In genomic region chr12:100520077-100520793, GRCm38 (mm10) we compare ENCODE assay signal across 8 mouse cellular contexts. TPM values are rescaled to one million over a fixed set of nuclear protein-coding genes. Genes with fewer than 3 reads are reported as not detected.
A peak's percentile ranks its signal among the peaks of the same experiment; 100 is the strongest.
DNase-seq lines count a peak whose midpoint lies in the region; ATAC-seq and TF ChIP-seq lines count a peak whose summit lies in the region.

No protein-coding gene starts in this region.

- TF ChIP-seq CTCF in embryonic fibroblast, embryonic 13.5 days (IDR thresholded peaks at IDR 0.05; ENCODE audit: borderline replicate concordance, insufficient read depth, low read length): no peak
- TF ChIP-seq CTCF in lung, postnatal 0 days (IDR thresholded peaks at IDR 0.05): no peak

- peak overlapping the region; percentile 80 for H3K4me2 ChIP-seq in heart, embryonic 16.5 days (ENCODE audit: low read depth, low read length)
- H3K4me2 ChIP-seq in lung, postnatal 0 days (replicated peaks; ENCODE audit: low read depth, low read length): peak overlapping the region; percentile 66

- DNase-seq in adrenal gland, postnatal 25 days: peak; percentile 63
- DNase-seq in kidney, postnatal 14 days: peak; percentile 70
- peak; percentile 56 for DNase-seq in lung, postnatal 0 days (ENCODE audit: low spot score)
- peak; percentile 38 for DNase-seq in ovary, postnatal 10 days (ENCODE audit: low spot score)
- DNase-seq in thymus, postnatal 4 days: peak; percentile 71

- H3K4me3 ChIP-seq in embryonic fibroblast, embryonic 13.5 days (ENCODE audit: insufficient read depth, low read length): peak overlapping the region; percentile 70
- peak overlapping the region; percentile 80 for H3K4me3 ChIP-seq in heart, embryonic 16.5 days (ENCODE audit: low read length)
- peak overlapping the region; percentile 78 for H3K4me3 ChIP-seq in lung, postnatal 0 days (ENCODE audit: low read depth, low read length)

- no peak overlapping the region for H3K27ac ChIP-seq in embryonic fibroblast, embryonic 13.5 days (ENCODE audit: insufficient read depth, low read length)
- H3K27ac ChIP-seq in heart, embryonic 16.5 days (ENCODE audit: low read length): peak overlapping the region; percentile 68
- H3K27ac ChIP-seq in lung, postnatal 0 days (ENCODE audit: low read length): peak overlapping the region; percentile 65

- no peaks in the 10 kb centered on the region for H3K36me3 ChIP-seq in heart, embryonic 16.5 days (ENCODE audit: control insufficient read depth, insufficient read depth)
- no peaks in the 10 kb centered on the region for H3K36me3 ChIP-seq in lung, postnatal 0 days (ENCODE audit: insufficient read depth, low read length)

- H3K9ac ChIP-seq in heart, embryonic 16.5 days (ENCODE audit: low read length): peak overlapping the region; percentile 99
- H3K9ac ChIP-seq in lung, postnatal 0 days (replicated peaks; ENCODE audit: low read depth): peak overlapping the region; percentile 86

- peak; percentile 52 for ATAC-seq in CD4-positive, CD25-positive, alpha-beta regulatory T cell, adult 4 months
- peak; percentile 78 for ATAC-seq in heart, embryonic 16.5 days (replicated peaks; ENCODE audit: extremely low read depth, insufficient read depth, low FRiP score)
- peak; percentile 77 for ATAC-seq in lung, postnatal 0 days

- no peaks in the 10 kb centered on the region for H3K9me3 ChIP-seq in heart, embryonic 16.5 days (replicated peaks; ENCODE audit: control insufficient read depth, low read length)
- H3K9me3 ChIP-seq in lung, postnatal 0 days (ENCODE audit: low read length): no peaks in the 10 kb centered on the region

- under 1% methylated on average over 75 of the region's 76 CpGs for WGBS in heart, embryonic 16.5 days
- WGBS in lung, postnatal 0 days: under 1% methylated on average over 44 of the region's 76 CpGs

- TF ChIP-seq EP300 in lung, postnatal 0 days (IDR thresholded peaks at IDR 0.05): no peak

- H3K4me1 ChIP-seq in embryonic fibroblast, embryonic 13.5 days (ENCODE audit: control insufficient read depth, insufficient read depth, low read length): peaks cover 4% of the 10 kb centered on the region; the same call in 1 of the 2 replicates
- H3K4me1 ChIP-seq in heart, embryonic 16.5 days (ENCODE audit: control insufficient read depth, insufficient read depth, low read length): peaks cover 19% of the 10 kb centered on the region
- H3K4me1 ChIP-seq in lung, postnatal 0 days (ENCODE audit: insufficient read depth, low read depth, low read length): 0 out of 2 replicates have a peak, but pooled peaks cover 5% of the 10 kb centered on the region

- no peak for TF ChIP-seq POLR2A in embryonic fibroblast, embryonic 13.5 days (IDR thresholded peaks at IDR 0.05; ENCODE audit: low read depth, low read length)

- H3K27me3 ChIP-seq in heart, embryonic 16.5 days (ENCODE audit: control insufficient read depth, insufficient read depth, low read length): no peaks in the 10 kb centered on the region
- H3K27me3 ChIP-seq in lung, postnatal 0 days (replicated peaks; ENCODE audit: insufficient read depth, low read length): no peaks in the 10 kb centered on the region

RNA-seq across cellular contexts. Expression of gene Ttc7b, which starts 0.4 kb away (rescaled TPM):
- 1 to 10 TPM; 3.4 to 5.1 TPM for polyA plus RNA-seq in CD4-positive, CD25-positive, alpha-beta regulatory T cell, adult 4 months (2017; shearing (Covaris generic))
- 72.3 and 92.8 TPM in 2 replicates for total RNA-seq in adrenal gland, postnatal 25 days (2021)
- polyA plus RNA-seq in embryonic fibroblast, embryonic 13.5 days (2011; ENCODE audit: insufficient read length, low read depth, missing spikeins): 24.5 and 26.1 TPM in 2 replicates
- 6.7 and 7.3 TPM in 2 replicates for polyA plus RNA-seq in heart, embryonic 16.5 days (2015; fragmentation: Nextera tagmentation; extraction: Ambion mirVana)
- 6.6 and 6.9 TPM in 2 replicates for polyA plus RNA-seq in lung, postnatal 0 days (2015; fragmentation: Nextera tagmentation; extraction: Ambion mirVana)
